Mouse (Mus musculus): ENCODE measurements around the gene Olfr313.

- TF ChIP-seq GATA1 (IDR thresholded peaks at IDR 0.05; ENCODE audit: borderline replicate concordance, low read length): no peak
- TF ChIP-seq FLI1 (IDR thresholded peaks at IDR 0.05; ENCODE audit: low read length): no peak
These were observed 32.2 kb downstream of the Olfr313 start, which contains the start of gene Gm12258 for GRCm38 (mm10) chr11:58846919-58847461.
